ENCODE assay signal across 9 mouse cellular contexts in the genomic region with DNA sequence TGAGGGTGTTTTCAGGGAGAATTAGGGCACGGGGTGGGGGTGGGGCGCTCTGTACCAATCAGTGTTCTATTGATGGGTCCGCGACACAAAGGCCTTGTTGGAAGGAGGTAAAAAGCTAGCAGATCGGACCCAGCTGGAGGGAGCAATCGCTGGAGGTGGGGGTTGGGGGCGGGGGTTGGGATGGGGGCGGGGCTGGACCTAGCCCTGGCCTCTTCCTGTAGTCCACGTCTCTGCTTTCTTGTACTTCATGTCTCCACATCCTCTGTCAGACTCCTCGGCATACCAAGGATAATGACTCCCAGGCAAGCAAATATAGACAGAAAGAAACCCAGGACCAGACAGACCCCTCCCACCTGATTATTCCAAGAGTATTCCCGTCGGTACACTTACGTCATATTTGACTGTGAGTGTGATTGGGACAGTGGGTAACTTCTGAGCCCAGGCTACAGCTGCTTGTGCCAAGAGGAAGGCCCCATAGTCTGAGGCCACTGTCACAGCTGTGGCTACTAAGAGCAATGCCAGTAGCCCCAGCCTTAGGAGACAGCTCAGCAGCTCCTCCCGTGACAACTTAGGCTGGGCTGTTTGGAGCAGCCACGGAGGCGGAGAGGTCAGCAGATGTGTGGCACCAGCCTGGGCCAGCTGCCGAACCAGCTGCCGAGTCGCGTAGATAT. TPM values are rescaled to one million over a fixed set of nuclear protein-coding genes. Genes with fewer than 3 reads are reported as not detected.
DNase-seq lines count a peak whose midpoint lies in the region; ATAC-seq lines count a peak whose summit lies in the region.
"Had no signal": no experiment of that assay in that cellular context is flagged by ENCODE, and none has a peak within 500 bp of the region (broad histone marks: within the 10 kb centered on the region; RNA-seq: fewer than 3 reads in every experiment).

No protein-coding gene starts in this region.

- no peaks in the 10 kb centered on the region for H3K9me3 ChIP-seq in heart, embryonic 12.5 days (replicated peaks)

- no peak overlapping the region for H3K4me2 ChIP-seq in heart, embryonic 12.5 days

- 0 out of 2 replicates have a peak, but pooled peaks cover 2% of the 10 kb centered on the region for H3K27me3 ChIP-seq in heart, embryonic 12.5 days (replicated peaks)

- H3K36me3 ChIP-seq in heart, embryonic 12.5 days = no peaks in the 10 kb centered on the region

- H3K4me3 ChIP-seq in heart, embryonic 12.5 days = no peak overlapping the region
- H3K4me3 ChIP-seq: megakaryocyte, embryonic 14.5 days had no signal

- peaks cover 18% of the 10 kb centered on the region for H3K4me1 ChIP-seq in heart, embryonic 12.5 days (replicated peaks)

- ATAC-seq in heart, embryonic 12.5 days (ENCODE audit: insufficient number of reproducible peaks, low FRiP score) = 0 out of 2 replicates have a peak, but pooled peaks have one; percentile 20

- 50% methylated on average over 20 of the region's 20 CpGs for WGBS in heart, embryonic 12.5 days

- no peak overlapping the region for H3K27ac ChIP-seq in heart, embryonic 12.5 days (ENCODE audit: poor library complexity, severe bottlenecking)

- 0 out of 2 replicates have a peak overlapping the region, but pooled peaks have one; percentile 23 for H3K9ac ChIP-seq in heart, embryonic 12.5 days

- DNase-seq in MN1 (ENCODE audit: low spot score) = peak; percentile 65
- DNase-seq in brain, adult 2 months (ENCODE audit: low read depth, low spot score) = peak; percentile 73
- peak; percentile 30 for DNase-seq in lung, postnatal 10 days
- DNase-seq in thymus, postnatal 14 days = no peak
- no peak for DNase-seq in B cell, adult 2 months
- DNase-seq in yolk sac, embryonic 10.5 days (ENCODE audit: low spot score) = no peak
- DNase-seq: thymus, postnatal 36 days had no signal

RNA-seq across cellular contexts. Expression of gene Ocstamp, which starts 3.2 kb away (rescaled TPM):
- polyA plus RNA-seq in heart, embryonic 12.5 days (2016; fragmentation: Nextera tagmentation; extraction: Ambion mirVana) = 0.11 TPM in 1 of 2 replicates, not detected in the other

RNA-seq across cellular contexts. Expression of gene Zfp334, which starts 8.9 kb away (rescaled TPM):
- polyA plus RNA-seq in heart, embryonic 12.5 days (2016; fragmentation: Nextera tagmentation; extraction: Ambion mirVana) = 9.7 and 10.1 TPM in 2 replicates

RNA-seq across cellular contexts. Expression of gene Zfp663, which starts 28.4 kb away (rescaled TPM):
- 0.08 TPM in 1 of 2 replicates, not detected in the other for polyA plus RNA-seq in heart, embryonic 12.5 days (2016; fragmentation: Nextera tagmentation; extraction: Ambion mirVana)

Comparison
In these comparisons a context has a peak if more than half of its experiments do, and no peak if none do; other contexts are left out.
1. DNase-seq: peak in MN1 (single experiment), brain, adult 2 months (single experiment) and lung, postnatal 10 days (single experiment); none in thymus, postnatal 14 days (single experiment), B cell, adult 2 months (0 of 2) and yolk sac, embryonic 10.5 days (single experiment).